Mouse (Mus musculus) lung, postnatal 25 days (tissue): ENCODE data around the gene Espnl.

ENCODE experiments used
- DNase-seq: peaks from one replicate; pipeline ENCODE4 v3.0.0; 2022; ENCODE audit warnings: low spot score

The Espnl gene

DNA sequence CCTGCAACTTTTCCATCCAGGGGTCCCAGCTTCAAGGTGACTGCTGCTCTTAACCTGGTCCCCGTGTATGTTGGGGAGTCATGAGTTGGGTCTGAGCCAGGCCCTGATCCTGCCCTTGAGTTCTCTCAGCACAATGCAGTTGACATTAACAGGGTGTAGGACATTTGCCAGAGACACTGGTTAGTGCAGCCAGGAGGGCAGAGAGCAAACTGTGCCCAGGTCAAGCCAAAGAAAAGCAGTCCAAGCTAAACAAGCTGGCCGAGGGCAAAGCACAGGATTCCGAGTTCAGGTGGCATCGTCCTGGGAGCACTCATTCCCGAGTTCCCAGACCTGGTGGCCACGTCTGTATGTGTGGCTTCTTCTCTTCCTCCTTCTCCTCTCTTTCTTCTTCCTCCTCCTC lies 4.2 kb upstream of the Espnl start:
- DNase-seq: no peak

DNA sequence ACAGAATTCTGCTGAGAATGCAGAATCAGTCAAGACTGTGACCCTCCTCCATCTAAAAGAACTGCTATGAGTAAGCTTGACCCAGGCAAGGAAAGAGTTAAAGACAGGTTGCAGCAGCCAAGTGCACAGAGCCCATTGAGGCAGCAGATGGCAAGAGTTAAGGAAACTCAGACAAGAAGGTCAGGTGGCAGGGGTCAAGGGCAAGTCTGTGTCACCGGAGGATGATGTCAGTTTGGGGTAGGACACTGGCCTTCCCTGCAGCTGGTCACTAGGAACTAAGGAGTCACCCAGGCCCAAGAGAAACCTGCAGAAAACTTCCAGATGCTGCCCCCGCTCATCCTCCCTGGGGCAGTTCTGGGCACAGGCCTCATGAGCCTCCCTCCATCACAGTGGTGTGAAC lies 2.8 kb downstream of the Espnl start:
- DNase-seq: no peak

DNA sequence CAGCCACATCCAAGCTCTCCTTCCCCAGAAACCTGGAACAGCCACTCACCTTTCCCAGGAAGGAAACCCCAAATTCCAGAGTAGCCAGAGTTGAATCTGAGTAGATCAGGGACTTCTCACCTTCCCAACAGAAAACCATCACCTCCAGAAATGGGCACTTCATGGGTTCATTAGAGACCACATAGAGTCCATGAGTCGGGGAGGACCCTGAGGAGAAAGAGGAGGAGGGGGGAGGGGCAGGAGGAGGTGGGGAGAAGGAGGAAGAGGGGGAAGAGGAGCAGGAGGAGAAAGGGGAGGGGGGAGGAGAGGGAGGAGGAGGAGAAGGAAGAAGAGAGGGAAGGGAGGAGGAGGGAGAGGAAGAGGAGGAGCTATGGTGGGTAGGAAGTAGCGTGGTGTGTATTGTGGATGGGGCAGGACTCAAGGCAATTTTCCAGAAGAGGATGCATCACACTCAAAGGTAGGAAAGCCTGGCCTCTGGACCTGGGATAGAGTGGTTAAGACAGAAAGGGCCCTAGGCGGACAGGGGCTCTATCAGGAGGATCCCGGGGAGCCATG lies 3.7 kb downstream of the Espnl start:
- DNase-seq: no peak

DNA sequence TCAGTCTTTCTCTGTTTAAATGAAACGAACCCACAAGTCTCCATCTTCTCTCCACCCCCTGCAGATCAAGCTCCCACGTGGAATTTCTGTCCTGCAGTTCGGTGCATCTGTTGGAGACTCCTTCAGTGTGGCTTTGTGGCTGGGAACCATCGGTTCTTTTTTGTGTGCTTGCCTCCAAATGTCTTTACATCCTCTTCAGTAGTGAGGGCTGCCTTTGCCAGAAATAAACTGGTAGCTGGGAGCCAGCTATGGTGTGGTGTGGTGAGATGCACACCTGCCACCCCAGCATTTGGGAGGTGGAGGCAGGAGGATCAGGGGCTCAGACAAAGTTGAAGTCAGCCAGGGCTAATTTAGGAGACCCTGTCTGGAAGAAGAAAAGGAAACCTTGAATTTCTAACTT lies 10.2 kb downstream of the Espnl start:
- no peak for DNase-seq

DNA sequence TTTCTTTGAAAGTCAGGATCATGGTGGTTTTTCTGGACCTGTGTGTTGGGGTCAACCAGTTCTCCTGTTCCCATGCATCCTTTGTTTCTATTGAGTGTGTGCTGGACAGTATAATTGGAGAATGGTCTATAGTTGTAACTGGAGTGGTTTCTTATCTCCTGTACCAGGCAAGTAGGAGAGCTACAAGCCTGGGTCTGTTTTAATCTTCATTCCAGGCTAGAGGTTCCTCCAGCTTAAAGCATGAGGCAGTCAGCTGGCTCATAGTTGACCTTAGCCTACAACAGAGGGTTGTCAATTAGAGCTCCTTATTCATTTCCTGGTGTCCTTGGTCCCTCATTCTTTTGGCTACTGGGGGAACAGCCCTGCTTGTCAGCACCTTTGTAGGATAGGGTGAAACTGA lies 11.7 kb downstream of the Espnl start:
- no peak for DNase-seq

DNA sequence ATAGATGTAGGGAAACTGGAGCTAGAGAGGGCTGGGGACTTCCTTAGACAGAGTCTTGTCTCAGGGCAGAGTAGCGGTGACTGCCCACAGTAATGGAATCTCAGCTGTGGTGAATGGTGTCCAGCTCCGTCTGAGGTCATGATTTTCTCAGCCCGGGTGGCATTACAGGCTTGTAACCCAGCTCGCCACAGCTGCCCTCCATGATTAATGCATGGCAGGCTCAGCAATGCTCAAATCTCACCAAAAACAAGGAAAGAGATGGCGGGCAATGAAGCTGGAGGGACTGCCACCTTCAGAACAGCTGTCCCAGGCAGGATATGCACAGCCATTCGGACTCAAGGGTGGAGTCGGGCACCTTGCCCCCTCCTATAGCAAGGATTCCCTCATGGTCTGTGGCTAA lies 15.5 kb downstream of the Espnl start:
- DNase-seq: no peak

DNA sequence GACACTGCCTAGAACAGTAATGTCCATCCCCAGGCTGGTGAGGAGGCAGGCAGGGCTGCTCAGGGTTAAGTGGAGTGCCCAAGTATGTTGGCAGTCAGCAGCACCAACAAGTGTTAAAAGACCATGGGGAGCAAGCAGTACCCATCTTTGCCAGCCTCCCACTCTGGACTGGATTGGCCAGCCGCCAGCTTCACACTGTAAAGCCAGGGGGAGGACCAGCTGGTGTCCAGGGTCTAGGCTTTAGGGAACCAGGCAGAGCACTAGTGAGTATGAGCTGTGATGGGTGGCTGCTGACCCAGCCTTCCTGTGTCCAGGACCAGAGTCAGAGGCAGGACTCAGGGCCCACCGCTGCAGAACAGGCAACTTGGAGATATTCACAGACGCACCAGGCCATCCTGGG lies 22.1 kb downstream of the Espnl start:
- no peak for DNase-seq

DNA sequence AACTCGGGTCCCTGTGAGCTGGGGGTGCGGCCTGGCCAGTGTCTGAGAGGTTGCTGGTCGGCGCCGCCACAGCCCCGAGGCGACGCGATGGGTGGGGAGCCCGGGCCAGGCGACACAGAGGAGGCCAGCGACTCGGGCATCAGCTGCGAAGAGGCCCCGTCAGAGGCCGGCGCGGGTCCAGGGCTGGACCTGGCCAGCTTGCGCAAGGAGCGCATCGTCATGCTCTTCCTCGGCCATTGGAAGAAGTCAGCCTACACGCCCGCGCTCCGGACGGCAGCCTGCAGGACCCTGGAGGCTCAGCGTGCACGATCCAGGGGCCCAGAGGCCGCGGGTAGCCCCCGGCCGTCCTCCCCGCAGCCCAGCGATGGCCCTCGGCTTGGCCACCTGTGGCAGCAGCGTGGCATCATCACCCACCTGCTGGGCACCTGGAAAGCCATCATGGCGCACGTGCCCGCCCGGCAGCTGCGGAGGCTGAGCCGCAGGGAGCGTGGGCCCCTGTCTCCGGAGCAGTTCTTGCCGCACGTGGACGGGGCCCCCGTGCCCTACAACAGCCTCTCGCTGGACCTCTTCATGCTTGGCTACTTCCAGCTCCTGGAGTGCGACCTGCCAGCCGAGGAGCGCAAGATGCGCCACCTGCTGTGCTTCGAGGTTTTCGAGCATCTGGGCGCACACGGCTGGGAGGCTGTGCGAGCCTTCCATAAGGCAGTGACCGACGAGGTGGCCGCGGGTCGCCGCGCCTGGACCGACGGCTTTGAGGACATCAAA lies 23.2 kb downstream of the Espnl start:
- no peak for DNase-seq

DNA sequence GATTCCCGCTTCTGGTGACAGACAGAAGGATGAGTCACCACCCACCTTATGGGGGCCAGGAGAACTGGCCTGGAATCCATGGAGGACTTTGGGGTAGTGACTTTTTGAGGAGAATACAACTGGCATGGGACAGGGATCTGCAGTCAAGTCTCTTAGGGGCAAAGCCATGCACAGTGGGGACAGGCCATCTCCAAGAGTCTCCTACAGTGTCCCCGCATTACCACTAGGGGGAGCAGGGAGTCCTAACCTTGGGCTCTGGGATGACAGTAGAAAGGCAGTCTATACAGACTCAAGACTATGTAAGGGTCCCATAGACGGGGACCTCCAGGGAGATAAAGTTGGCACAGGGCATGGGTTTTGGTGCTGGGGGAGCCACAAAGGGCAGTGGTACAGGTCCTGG lies 25.0 kb downstream of the Espnl start:
- DNase-seq: peak; percentile 64

DNA sequence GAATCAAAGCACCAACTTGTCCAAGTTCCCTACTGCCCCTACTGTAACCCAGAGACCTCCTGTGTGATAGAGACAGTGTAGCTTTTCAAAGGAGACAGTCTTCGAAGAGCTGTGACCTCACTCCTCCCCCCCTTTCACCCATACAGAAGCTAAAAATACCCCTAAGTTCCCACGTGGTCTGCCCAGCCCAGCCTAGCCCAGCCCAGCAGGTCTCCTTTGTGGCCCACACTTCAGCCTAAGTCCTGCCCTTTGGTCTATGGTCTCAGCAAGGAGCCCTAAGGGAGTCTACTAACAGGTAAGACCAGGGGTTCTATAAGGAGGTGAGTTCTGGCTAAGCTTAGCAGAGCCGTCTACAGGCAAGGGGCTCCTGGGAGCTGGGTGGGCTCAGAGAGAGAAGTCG lies 29.0 kb downstream of the Espnl start, which contains the start of gene Klhl30:
Klhl30 (plus strand) TSS at position 176 of the 400 bp plus-strand sequence.
- DNase-seq: no peak

DNA sequence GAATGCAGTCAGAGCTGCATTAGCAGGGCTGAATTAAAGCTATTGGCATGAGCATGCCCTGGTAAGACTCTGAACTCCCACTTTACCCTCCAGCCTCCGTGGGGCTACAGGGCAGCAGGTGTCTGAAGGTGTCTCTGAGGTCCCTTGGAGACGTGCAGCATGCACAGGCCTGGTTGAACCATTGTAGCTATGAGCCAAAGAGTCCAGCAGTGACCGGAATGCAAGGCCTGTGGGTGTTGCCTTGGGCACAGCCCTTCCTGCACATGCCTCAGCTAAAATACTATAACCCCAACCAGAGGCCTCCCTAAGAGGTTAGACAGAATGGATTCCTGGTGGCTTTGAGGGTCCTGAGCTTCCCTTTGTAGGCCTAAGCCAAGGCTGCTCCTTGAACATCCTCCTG lies 29.4 kb downstream of the Espnl start:
- DNase-seq: no peak

DNA sequence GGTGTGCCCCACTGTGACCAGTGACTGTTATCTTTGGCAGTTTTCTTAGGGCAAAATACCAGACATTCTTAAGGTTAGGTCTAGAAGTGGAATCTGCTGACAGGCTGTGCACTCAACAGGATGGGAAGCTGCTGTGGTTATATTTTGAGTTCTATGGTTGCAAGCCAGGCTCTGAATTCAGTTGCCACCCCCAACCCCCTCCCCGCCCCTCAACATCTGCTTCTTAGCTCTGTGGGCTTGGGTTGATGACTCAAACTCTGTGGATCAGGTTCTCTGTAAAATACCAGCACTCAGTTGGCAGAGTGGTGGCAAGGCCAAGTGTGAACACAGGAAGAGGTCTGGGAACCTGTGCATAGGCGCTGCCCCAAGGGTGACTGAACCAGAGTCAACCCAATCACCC lies 30.4 kb downstream of the Espnl start:
- no peak for DNase-seq

DNA sequence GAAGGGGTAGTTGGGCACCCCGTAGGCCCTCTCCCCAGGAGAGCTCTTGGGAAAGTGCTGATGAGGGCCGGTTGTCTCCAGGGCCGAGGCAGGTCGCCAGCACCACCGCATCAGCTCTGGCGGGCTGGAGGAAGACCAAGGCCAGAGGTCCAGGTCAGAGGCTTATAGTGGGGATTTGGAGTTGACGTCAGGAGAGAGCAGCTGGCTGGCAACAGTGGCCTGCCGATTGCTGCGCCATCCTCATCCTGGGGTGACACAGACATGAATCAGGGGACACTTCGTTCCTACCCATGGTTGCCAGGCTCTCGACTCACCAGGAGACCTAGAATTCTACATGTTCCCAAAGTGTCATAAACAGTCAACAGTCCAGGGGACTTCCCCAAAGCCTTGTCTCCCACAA lies 34.2 kb downstream of the Espnl start:
- DNase-seq: no peak

DNA sequence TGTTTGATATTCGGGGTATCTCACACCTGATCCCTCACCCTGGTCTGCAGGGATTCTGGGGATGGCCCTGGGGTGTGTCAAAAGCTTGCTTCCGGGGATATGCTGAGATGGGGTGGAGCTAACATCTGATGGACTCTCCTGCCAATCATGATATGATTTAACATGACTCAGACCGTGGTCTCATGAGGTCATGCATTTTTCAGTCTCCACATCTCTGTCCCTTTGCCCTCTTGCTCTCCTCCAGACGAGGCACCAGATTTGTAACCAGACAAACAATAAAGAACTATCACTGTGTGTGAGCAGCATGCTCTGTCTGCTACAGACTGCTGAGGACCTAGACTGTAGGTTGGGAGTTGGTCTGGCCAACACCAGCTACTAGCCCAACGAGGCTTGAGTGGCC lies 40.2 kb downstream of the Espnl start:
- DNase-seq: no peak

DNA sequence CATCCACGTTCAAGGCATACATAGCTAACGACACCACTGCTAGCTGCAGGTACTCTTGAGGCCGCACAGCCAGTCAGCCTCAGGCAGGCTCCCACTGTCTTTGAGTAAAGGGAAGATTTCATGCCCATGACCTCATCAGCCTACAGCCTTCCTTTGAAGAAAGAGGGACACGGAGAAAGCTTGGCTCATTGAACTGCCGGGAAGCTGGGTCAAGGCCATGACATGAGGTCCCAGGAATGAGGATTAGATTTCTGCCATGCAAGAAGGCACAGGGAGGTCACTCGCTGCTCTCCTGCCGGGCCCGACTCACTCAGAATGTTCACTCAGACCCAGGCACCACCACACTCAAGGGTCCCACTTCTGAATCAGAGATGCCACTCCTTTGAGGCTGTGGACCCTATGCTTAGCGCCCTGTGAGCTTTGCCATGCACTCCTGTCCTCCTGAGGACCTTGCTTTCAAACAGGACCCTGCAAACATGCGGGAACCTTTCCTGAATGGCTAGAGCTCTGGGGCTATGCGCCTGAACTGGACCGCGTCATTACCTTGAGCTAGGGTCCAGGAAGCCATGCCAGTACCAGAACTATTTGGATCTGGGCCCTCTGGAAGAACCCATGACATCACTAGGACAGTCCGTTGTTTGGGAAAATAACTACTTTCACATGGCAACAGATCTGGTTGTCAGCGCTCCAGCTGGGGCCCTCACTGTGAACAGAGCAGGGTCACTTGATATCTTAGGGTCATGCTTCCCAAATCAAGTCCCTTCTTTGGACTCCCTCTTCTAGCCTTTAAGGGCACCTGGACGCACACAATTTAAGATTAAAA lies 43.2 kb downstream of the Espnl start:
- no peak for DNase-seq

DNA sequence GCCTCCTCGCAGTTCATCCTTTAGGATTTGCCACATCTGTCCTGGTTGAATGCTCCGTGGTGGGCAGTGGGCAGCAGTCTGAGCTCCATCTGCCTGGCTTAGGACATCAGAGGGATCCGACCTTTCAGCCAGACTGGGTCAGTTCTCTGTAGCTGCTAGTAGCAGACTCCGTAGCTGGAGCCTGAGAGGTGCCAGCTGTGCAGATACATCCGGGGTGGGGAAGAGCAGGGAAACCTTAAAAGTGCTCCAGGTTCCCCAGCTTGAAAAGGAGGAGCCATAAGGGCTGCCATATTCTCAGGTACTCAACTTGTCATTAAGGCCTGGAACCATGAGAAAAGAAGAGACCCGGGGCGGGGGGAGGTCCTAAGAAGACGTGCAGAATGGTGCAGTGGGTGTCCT lies 43.9 kb downstream of the Espnl start:
- no peak for DNase-seq

DNA sequence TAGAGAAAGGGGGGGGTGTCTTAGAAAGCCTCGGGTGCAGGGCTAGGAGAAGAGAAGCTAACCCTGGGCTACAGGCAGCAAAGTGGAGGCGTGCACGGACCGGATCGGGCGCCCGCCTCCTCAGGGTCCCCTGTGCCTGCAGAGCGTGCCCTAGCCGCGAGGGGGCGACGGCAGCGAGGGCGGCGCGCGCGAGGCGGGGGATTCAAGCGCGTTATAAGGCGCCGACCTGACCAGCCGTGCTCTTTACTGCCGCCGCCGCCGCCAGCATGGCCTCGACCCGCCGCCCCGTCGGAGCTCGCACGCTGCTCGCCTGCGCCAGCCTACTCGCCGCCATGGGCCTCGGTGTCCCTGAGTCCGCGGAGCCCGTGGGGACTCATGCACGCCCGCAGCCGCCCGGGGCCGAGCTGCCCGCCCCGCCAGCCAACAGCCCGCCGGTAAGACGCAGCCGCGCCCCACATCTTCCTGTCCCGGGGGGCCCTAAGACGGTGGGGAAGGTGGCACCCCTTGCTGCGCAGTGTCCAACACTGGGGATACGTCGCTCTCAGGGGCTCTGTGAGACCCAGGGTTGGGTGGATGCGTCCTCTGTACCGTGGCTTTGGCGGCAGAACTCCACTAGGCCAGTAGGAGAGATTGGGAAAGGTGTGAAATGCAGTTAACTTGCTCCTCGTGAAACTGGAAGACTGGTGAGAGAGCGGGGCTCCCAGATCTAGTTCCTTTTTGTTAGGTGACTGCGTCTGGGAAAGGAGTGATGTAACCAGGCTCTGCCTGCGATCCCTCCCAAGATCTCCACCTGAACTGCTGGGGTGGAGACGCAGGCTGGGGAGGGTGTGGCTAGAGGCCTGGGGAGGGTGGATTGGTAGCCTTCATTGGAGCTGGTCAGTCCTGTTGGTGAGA lies 44.6 kb downstream of the Espnl start, which contains the start of gene Erfe:
Erfe (plus strand) TSS at position 216 of the 894 bp plus-strand sequence.
- peak; percentile 64 for DNase-seq

DNA sequence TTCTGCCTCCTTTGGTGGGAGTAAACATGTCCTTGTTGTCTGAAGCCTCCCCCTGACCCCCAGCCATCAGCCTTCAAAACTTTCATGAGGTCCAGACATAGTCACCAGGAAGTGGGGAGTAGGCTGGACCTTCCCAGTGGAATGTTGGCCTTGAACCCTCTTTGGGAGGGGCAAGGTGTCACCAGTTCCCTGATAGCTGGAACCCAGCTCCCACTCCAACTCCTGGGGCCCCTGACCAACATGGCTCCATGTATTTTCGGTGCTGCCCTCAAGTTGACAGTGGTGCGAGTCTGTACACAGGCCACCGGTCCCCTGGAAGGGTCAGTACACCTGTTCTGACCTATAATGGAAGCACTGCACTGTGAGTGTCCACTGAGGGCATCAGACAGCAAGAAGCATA lies 45.4 kb downstream of the Espnl start:
- DNase-seq: no peak

DNA sequence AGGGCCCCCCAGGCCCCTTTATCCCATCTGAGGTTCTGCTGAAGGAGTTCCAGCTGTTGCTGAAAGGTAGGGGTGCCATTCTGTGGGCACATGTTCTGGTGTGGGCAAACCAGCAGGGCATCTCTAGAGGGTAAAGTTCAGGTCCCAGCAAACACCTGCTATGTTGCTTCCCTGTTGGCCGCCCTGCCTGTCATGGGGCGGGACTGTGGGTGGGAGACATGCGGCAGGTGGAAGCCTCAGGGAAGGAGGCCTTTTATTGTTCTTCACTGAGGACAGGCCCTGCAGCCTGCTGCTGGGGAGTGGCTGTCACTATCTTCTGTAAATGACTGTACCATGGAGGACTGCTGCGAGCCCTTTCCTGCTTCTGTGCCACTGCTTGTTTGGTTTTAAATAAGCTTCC lies 47.5 kb downstream of the Espnl start:
- DNase-seq: no peak

DNA sequence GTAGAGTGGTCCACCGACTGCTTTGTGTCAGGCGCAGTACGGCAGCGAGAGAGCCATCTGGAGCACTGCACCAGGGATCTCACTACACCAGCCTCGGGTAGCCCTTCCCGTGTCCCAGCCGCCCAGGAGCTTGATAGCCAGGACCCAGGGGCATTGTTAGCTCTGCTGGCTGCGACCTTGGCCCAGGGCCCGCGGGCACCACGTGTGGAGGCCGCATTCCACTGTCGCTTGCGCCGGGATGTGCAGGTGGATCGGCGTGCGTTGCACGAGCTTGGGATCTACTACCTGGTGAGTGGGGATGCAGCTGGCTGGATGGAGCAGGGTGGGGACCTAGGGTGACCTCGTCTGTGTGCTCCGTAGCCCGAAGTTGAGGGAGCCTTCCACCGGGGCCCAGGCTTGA lies 48.2 kb downstream of the Espnl start:
- no peak for DNase-seq

DNA sequence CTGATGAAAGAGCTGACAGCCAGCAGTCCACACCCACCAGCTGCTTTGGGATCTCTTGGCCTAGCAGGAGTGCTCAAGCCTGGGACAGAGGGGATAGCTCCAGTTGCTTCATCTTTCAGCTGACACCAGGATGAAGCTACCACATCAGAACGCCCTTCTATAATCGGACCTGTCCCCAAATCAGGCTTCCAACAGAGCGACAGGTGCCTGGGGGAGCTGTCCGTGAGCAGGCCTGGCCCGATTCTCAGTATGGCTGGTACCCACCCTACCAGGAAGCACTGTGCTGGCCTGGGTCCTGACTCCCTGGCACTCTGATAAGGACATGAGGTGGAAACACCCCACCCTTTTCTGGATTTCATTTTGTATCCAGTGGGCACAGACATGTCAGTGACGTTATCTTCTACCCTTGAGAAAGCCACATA lies 51.5 kb downstream of the Espnl start:
- DNase-seq: no peak

DNA sequence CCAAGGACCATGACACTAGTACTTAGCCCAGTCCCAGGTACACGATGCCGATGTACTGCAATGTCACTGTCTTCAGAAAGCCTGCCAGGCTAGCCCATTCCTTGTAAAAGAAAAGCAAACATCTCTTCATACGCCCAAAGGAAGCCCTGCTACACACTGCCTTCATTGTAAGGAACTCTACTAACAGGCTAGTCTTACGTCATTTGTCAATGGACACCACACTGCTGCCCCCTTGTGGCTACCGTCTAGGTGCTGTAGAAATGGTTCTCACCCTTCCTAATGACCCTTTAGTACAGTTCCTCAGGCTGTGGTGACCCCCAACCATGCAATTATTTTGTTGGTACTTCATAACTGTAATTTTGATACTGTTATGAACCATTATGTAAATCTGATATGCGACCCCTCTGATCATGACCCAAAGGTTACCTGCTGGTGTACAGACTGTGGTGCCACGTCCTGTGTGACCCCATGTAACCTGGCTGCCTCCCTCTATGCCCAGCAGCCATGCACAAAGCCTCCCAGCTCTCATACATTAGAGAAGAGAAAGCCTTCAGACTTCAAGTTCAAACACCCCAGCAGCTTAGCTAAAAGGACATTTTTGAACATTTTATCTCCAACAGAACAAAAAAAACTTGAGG lies 58.7 kb downstream of the Espnl start:
- DNase-seq: peak; percentile 65
